In genomic region chr10:128748252-128748864, GRCm38 (mm10) we compare ENCODE assay signal across 8 mouse cellular contexts. TPM values are rescaled to one million over a fixed set of nuclear protein-coding genes. Genes with fewer than 3 reads are reported as not detected.
DNase-seq lines count a peak whose midpoint lies in the region; ATAC-seq and TF ChIP-seq lines count a peak whose summit lies in the region.

No protein-coding gene starts in this region.

- TF ChIP-seq POLR2A in brain, embryonic 14.5 days (IDR thresholded peaks at IDR 0.05; ENCODE audit: borderline replicate concordance, extremely low read depth, insufficient read depth, insufficient read length, poor library complexity, severe bottlenecking) = peak; percentile 43; the same call in 1 of the 2 replicates

- DNase-seq in brain, embryonic 14.5 days (ENCODE audit: low read depth) = peak; percentile 98
- peak; percentile 95 for DNase-seq in kidney, postnatal 0 days (ENCODE audit: low spot score)
- peak; percentile 86 for DNase-seq in liver, embryonic 11.5 days (ENCODE audit: low spot score)
- peak; percentile 93 for DNase-seq in naive thymus-derived CD4-positive, alpha-beta T cell, adult 2 months (ENCODE audit: low read depth)

- no peaks in the 10 kb centered on the region for H3K9me3 ChIP-seq in heart, embryonic 11.5 days (replicated peaks; ENCODE audit: control insufficient read depth, low read length)
- H3K9me3 ChIP-seq in kidney, postnatal 0 days (replicated peaks; ENCODE audit: low read length) = no peaks in the 10 kb centered on the region
- no peaks in the 10 kb centered on the region for H3K9me3 ChIP-seq in liver, embryonic 11.5 days (ENCODE audit: control insufficient read depth, low read length)
- no peaks in the 10 kb centered on the region for H3K9me3 ChIP-seq in stomach, embryonic 15.5 days

- peak; percentile 36; the same call in 1 of the 2 replicates for TF ChIP-seq CTCF in brain, embryonic 14.5 days (IDR thresholded peaks at IDR 0.05; ENCODE audit: borderline replicate concordance, extremely low read depth, insufficient read depth, insufficient read length)
- peak; percentile 56; the same call in 1 of the 2 replicates for TF ChIP-seq CTCF in kidney, postnatal 0 days (IDR thresholded peaks at IDR 0.05; ENCODE audit: low read depth)

- H3K27ac ChIP-seq in heart, embryonic 11.5 days (ENCODE audit: low read depth, low read length) = peak overlapping the region; percentile 91
- H3K27ac ChIP-seq in kidney, postnatal 0 days = peak overlapping the region; percentile 99
- H3K27ac ChIP-seq in liver, embryonic 11.5 days (ENCODE audit: low read depth, low read length) = peak overlapping the region; percentile 94
- H3K27ac ChIP-seq in stomach, embryonic 15.5 days = peak overlapping the region; percentile 98

- peak overlapping the region; percentile 70 for H3K4me2 ChIP-seq in heart, embryonic 11.5 days
- H3K4me2 ChIP-seq in kidney, postnatal 0 days (ENCODE audit: low read length) = peak overlapping the region; percentile 85
- H3K4me2 ChIP-seq in liver, embryonic 11.5 days = peak overlapping the region; percentile 84
- peak overlapping the region; percentile 85 for H3K4me2 ChIP-seq in stomach, embryonic 15.5 days

- H3K36me3 ChIP-seq in heart, embryonic 11.5 days (ENCODE audit: control insufficient read depth, insufficient read depth, low read length) = no peaks in the 10 kb centered on the region
- no peaks in the 10 kb centered on the region for H3K36me3 ChIP-seq in kidney, postnatal 0 days (ENCODE audit: insufficient read depth, low read length)
- peaks cover 2% of the 10 kb centered on the region; the same call in 1 of the 2 replicates for H3K36me3 ChIP-seq in liver, embryonic 11.5 days (ENCODE audit: control insufficient read depth, insufficient read depth, low read length)
- H3K36me3 ChIP-seq in stomach, embryonic 15.5 days = no peaks in the 10 kb centered on the region

- H3K4me3 ChIP-seq in heart, embryonic 11.5 days (ENCODE audit: low read depth, low read length) = peak overlapping the region; percentile 76
- H3K4me3 ChIP-seq in kidney, postnatal 0 days (replicated peaks; ENCODE audit: low read depth, low read length) = peak overlapping the region; percentile 72
- peak overlapping the region; percentile 89 for H3K4me3 ChIP-seq in liver, embryonic 11.5 days (ENCODE audit: low read depth, low read length)
- H3K4me3 ChIP-seq in stomach, embryonic 15.5 days (replicated peaks) = peak overlapping the region; percentile 78

- H3K9ac ChIP-seq in heart, embryonic 11.5 days (ENCODE audit: low read depth, low read length) = peak overlapping the region; percentile 83
- H3K9ac ChIP-seq in kidney, postnatal 0 days (ENCODE audit: low read depth, low read length) = peak overlapping the region; percentile 79
- peak overlapping the region; percentile 80 for H3K9ac ChIP-seq in liver, embryonic 11.5 days (ENCODE audit: low read depth, low read length)
- peak overlapping the region; percentile 75 for H3K9ac ChIP-seq in stomach, embryonic 15.5 days

- WGBS in heart, embryonic 11.5 days (ENCODE audit: insufficient replicate concordance) = under 1% methylated on average over 37 of the region's 37 CpGs
- under 1% methylated on average over 37 of the region's 37 CpGs for WGBS in kidney, postnatal 0 days
- 0% methylated on average over 37 of the region's 37 CpGs for WGBS in liver, embryonic 11.5 days
- WGBS in stomach, embryonic 15.5 days = under 1% methylated on average over 37 of the region's 37 CpGs

- H3K4me1 ChIP-seq in heart, embryonic 11.5 days (ENCODE audit: control insufficient read depth, insufficient read depth, low read length) = peaks cover 17% of the 10 kb centered on the region
- H3K4me1 ChIP-seq in kidney, postnatal 0 days (replicated peaks; ENCODE audit: insufficient read depth, low read length) = peaks cover 19% of the 10 kb centered on the region
- H3K4me1 ChIP-seq in liver, embryonic 11.5 days (replicated peaks; ENCODE audit: control insufficient read depth, insufficient read depth, low read length) = peaks cover 26% of the 10 kb centered on the region
- peaks cover 24% of the 10 kb centered on the region for H3K4me1 ChIP-seq in stomach, embryonic 15.5 days

- ATAC-seq in CD4-positive, CD25-positive, alpha-beta regulatory T cell, adult 4 months = peak; percentile 53
- ATAC-seq in erythroblast, adult 5-6 weeks (replicated peaks; ENCODE audit: low FRiP score, poor library complexity, severe bottlenecking) = peak; percentile 90
- ATAC-seq in heart, embryonic 11.5 days (replicated peaks; ENCODE audit: insufficient number of reproducible peaks, low FRiP score, low TSS enrichment) = peak; percentile 78
- ATAC-seq in kidney, postnatal 0 days (replicated peaks; ENCODE audit: low FRiP score, low read depth) = peak; percentile 86
- ATAC-seq in liver, embryonic 11.5 days (replicated peaks; ENCODE audit: low FRiP score) = peak; percentile 78
- peak; percentile 81 for ATAC-seq in stomach, embryonic 15.5 days (ENCODE audit: insufficient read depth, low FRiP score, low read depth)

- H3K27me3 ChIP-seq in heart, embryonic 11.5 days (ENCODE audit: control insufficient read depth, insufficient read depth, low read length) = no peaks in the 10 kb centered on the region
- no peaks in the 10 kb centered on the region for H3K27me3 ChIP-seq in kidney, postnatal 0 days (ENCODE audit: insufficient read depth, low read length)
- peaks cover 15% of the 10 kb centered on the region for H3K27me3 ChIP-seq in liver, embryonic 11.5 days (replicated peaks; ENCODE audit: control insufficient read depth, insufficient read depth, low read length)
- H3K27me3 ChIP-seq in stomach, embryonic 15.5 days (replicated peaks) = no peaks in the 10 kb centered on the region

RNA-seq across cellular contexts. Expression of gene Pym1, which starts 0.7 kb away (rescaled TPM):
- 10 to 100 TPM; 58.0 to 86.6 TPM for polyA plus RNA-seq in CD4-positive, CD25-positive, alpha-beta regulatory T cell, adult 4 months (2017; shearing (Covaris generic))
- 58.2 and 65.4 TPM in 2 replicates for polyA plus RNA-seq in brain, embryonic 14.5 days (2012; rRNA removed)
- 2.5 and 17.5 TPM in 2 replicates for total RNA-seq in erythroblast, adult 5-6 weeks (2015; ENCODE audit: low replicate concordance)
- total RNA-seq in erythroblast, adult 5-6 weeks (2017; ENCODE audit: low replicate concordance) = 9.1 and 12.4 TPM in 2 replicates
- 25.4 and 27.2 TPM in 2 replicates for polyA plus RNA-seq in heart, embryonic 11.5 days (2014; fragmentation: Nextera tagmentation; extraction: Ambion mirVana)
- polyA plus RNA-seq in kidney, postnatal 0 days (2015; fragmentation: Nextera tagmentation; extraction: Ambion mirVana) = 35.0 and 36.3 TPM in 2 replicates
- polyA plus RNA-seq in liver, embryonic 11.5 days (2014; fragmentation: Nextera tagmentation; extraction: Ambion mirVana) = 40.1 and 42.1 TPM in 2 replicates
- polyA plus RNA-seq in stomach, embryonic 15.5 days (2015; fragmentation: Nextera tagmentation; extraction: Ambion mirVana) = 36.1 TPM in 2 replicates

RNA-seq across cellular contexts. Expression of gene Dgka, which starts 3.7 kb away (rescaled TPM):
- polyA plus RNA-seq in CD4-positive, CD25-positive, alpha-beta regulatory T cell, adult 4 months (2017; shearing (Covaris generic)) = 100 to 1,000 TPM; 322 to 370 TPM
- polyA plus RNA-seq in brain, embryonic 14.5 days (2012; rRNA removed) = 8.6 and 8.8 TPM in 2 replicates
- total RNA-seq in erythroblast, adult 5-6 weeks (2015; ENCODE audit: low replicate concordance) = 8.2 and 13.4 TPM in 2 replicates
- total RNA-seq in erythroblast, adult 5-6 weeks (2017; ENCODE audit: low replicate concordance) = 2.9 and 4.7 TPM in 2 replicates
- polyA plus RNA-seq in heart, embryonic 11.5 days (2014; fragmentation: Nextera tagmentation; extraction: Ambion mirVana) = 5.6 and 5.9 TPM in 2 replicates
- 5.4 and 6.4 TPM in 2 replicates for polyA plus RNA-seq in kidney, postnatal 0 days (2015; fragmentation: Nextera tagmentation; extraction: Ambion mirVana)
- polyA plus RNA-seq in liver, embryonic 11.5 days (2014; fragmentation: Nextera tagmentation; extraction: Ambion mirVana) = 4.6 and 5.5 TPM in 2 replicates
- polyA plus RNA-seq in stomach, embryonic 15.5 days (2015; fragmentation: Nextera tagmentation; extraction: Ambion mirVana) = 15.9 and 18.0 TPM in 2 replicates

RNA-seq across cellular contexts. Expression of gene Mmp19, which starts 42.4 kb away (rescaled TPM):
- polyA plus RNA-seq in CD4-positive, CD25-positive, alpha-beta regulatory T cell, adult 4 months (2017; shearing (Covaris generic)) = under 1 TPM in 1 of 2 experiments, not detected in 1; 0.27 TPM
- 0.54 and 0.77 TPM in 2 replicates for polyA plus RNA-seq in brain, embryonic 14.5 days (2012; rRNA removed)
- total RNA-seq in erythroblast, adult 5-6 weeks (2015; ENCODE audit: low replicate concordance) = 0.38 TPM in 1 of 2 replicates, not detected in the other
- total RNA-seq in erythroblast, adult 5-6 weeks (2017; ENCODE audit: low replicate concordance) = 0.85 and 1.5 TPM in 2 replicates
- polyA plus RNA-seq in heart, embryonic 11.5 days (2014; fragmentation: Nextera tagmentation; extraction: Ambion mirVana) = 0.49 and 0.57 TPM in 2 replicates
- 0.55 and 0.64 TPM in 2 replicates for polyA plus RNA-seq in kidney, postnatal 0 days (2015; fragmentation: Nextera tagmentation; extraction: Ambion mirVana)
- 9.2 and 10.2 TPM in 2 replicates for polyA plus RNA-seq in liver, embryonic 11.5 days (2014; fragmentation: Nextera tagmentation; extraction: Ambion mirVana)
- polyA plus RNA-seq in stomach, embryonic 15.5 days (2015; fragmentation: Nextera tagmentation; extraction: Ambion mirVana) = 1.2 and 2.0 TPM in 2 replicates

RNA-seq across cellular contexts. Expression of gene Cdk2, which starts 43.5 kb away (rescaled TPM):
- 10 to 100 TPM; 19.7 to 23.2 TPM for polyA plus RNA-seq in CD4-positive, CD25-positive, alpha-beta regulatory T cell, adult 4 months (2017; shearing (Covaris generic))
- polyA plus RNA-seq in brain, embryonic 14.5 days (2012; rRNA removed) = 22.5 and 42.4 TPM in 2 replicates
- total RNA-seq in erythroblast, adult 5-6 weeks (2015; ENCODE audit: low replicate concordance) = 29.8 and 37.2 TPM in 2 replicates
- 21.0 and 34.3 TPM in 2 replicates for total RNA-seq in erythroblast, adult 5-6 weeks (2017; ENCODE audit: low replicate concordance)
- 91.1 and 98.5 TPM in 2 replicates for polyA plus RNA-seq in heart, embryonic 11.5 days (2014; fragmentation: Nextera tagmentation; extraction: Ambion mirVana)
- 55.9 and 66.3 TPM in 2 replicates for polyA plus RNA-seq in kidney, postnatal 0 days (2015; fragmentation: Nextera tagmentation; extraction: Ambion mirVana)
- 102 and 117 TPM in 2 replicates for polyA plus RNA-seq in liver, embryonic 11.5 days (2014; fragmentation: Nextera tagmentation; extraction: Ambion mirVana)
- polyA plus RNA-seq in stomach, embryonic 15.5 days (2015; fragmentation: Nextera tagmentation; extraction: Ambion mirVana) = 79.8 and 89.1 TPM in 2 replicates

RNA-seq across cellular contexts. Expression of gene Pmel, which starts 44.4 kb away (rescaled TPM):
- polyA plus RNA-seq in CD4-positive, CD25-positive, alpha-beta regulatory T cell, adult 4 months (2017; shearing (Covaris generic)) = 1 to 10 TPM; 4.8 TPM
- 1.1 and 1.5 TPM in 2 replicates for polyA plus RNA-seq in brain, embryonic 14.5 days (2012; rRNA removed)
- not detected in 2 replicates for total RNA-seq in erythroblast, adult 5-6 weeks (2015; ENCODE audit: low replicate concordance)
- total RNA-seq in erythroblast, adult 5-6 weeks (2017; ENCODE audit: low replicate concordance) = not detected in 2 replicates
- 0.96 and 1.5 TPM in 2 replicates for polyA plus RNA-seq in heart, embryonic 11.5 days (2014; fragmentation: Nextera tagmentation; extraction: Ambion mirVana)
- 1.5 and 2.0 TPM in 2 replicates for polyA plus RNA-seq in kidney, postnatal 0 days (2015; fragmentation: Nextera tagmentation; extraction: Ambion mirVana)
- polyA plus RNA-seq in liver, embryonic 11.5 days (2014; fragmentation: Nextera tagmentation; extraction: Ambion mirVana) = 0.83 and 0.85 TPM in 2 replicates
- 1.3 and 1.9 TPM in 2 replicates for polyA plus RNA-seq in stomach, embryonic 15.5 days (2015; fragmentation: Nextera tagmentation; extraction: Ambion mirVana)

Comparison
In these comparisons a context has a peak if more than half of its experiments do, and no peak if none do; other contexts are left out.
1. Peak in every context shown above with its lines: DNase-seq, ATAC-seq, H3K4me3 ChIP-seq and H3K27ac ChIP-seq.
2. RNA of gene Dgka, which starts 3.7 kb away (polyA plus RNA-seq): 322 to 370 TPM in CD4-positive, CD25-positive, alpha-beta regulatory T cell, adult 4 months; 15.9 to 18.0 TPM in stomach, embryonic 15.5 days, 8.6 to 8.8 TPM in brain, embryonic 14.5 days, 5.6 to 5.9 TPM in heart, embryonic 11.5 days, 5.4 to 6.4 TPM in kidney, postnatal 0 days and 4.6 to 5.5 TPM in liver, embryonic 11.5 days; every median in the first group is over 10 times any median in the second.